14 mouse cellular contexts compared by ENCODE assay signal in the genomic region with DNA sequence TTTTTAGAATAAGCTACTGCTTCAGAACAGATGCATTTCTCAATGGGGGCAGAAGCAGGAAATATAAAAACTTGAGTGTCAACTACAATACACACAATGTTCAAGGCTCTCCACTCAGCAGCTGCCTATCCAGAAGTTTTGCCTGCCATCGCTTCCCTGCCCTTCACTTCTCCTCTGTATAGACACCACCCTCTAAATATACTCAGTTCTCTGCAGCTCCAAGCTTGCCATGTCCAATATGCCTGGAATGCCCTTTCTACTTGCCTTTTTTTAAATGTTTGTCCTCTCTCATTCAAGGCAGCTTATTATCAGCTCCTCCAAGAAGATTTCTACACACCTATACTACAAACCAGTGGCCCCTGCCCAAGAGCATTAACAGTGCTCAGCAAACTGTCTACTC.
"Had no signal": no experiment of that assay in that cellular context is flagged by ENCODE, and none has a peak within 500 bp of the region (broad histone marks: within the 10 kb centered on the region; RNA-seq: fewer than 3 reads in every experiment).

No protein-coding gene starts in this region.

- H3K4me2 ChIP-seq: limb, embryonic 13.5 days; neural tube, embryonic 15.5 days had no signal

- DNase-seq: kidney, postnatal 10 days; left cerebral cortex, postnatal 4 days; lung, adult 18-20 months; lung, postnatal 10 days; lung, postnatal 4 days; midbrain, embryonic 14.5 days; right cerebral cortex, adult 18-20 months; thymus, postnatal 25 days had no signal

- H3K9ac ChIP-seq: limb, embryonic 13.5 days; liver, embryonic 14.5 days; neural tube, embryonic 15.5 days had no signal

- H3K27ac ChIP-seq: limb, embryonic 13.5 days; liver, embryonic 14.5 days; midbrain, embryonic 10.5 days; neural tube, embryonic 15.5 days; stomach, postnatal 0 days had no signal

- H3K4me3 ChIP-seq: limb, embryonic 13.5 days; midbrain, embryonic 10.5 days; myocyte; neural tube, embryonic 15.5 days had no signal

- H3K27me3 ChIP-seq: limb, embryonic 13.5 days; neural tube, embryonic 15.5 days had no signal

- H3K4me1 ChIP-seq: limb, embryonic 13.5 days; midbrain, embryonic 10.5 days; neural tube, embryonic 15.5 days had no signal

- H3K9me3 ChIP-seq: limb, embryonic 13.5 days; midbrain, embryonic 10.5 days; neural tube, embryonic 15.5 days had no signal
